Mouse (Mus musculus) urinary bladder, postnatal 25 days (tissue): Measurements from ENCODE around the gene Chrm4.

Experiments used
- DNase-seq: peaks from one replicate; pipeline ENCODE4 v3.0.0; 2022; ENCODE audit warnings: low spot score

Gene Chrm4

GRCm38 (mm10) chr2:91922586-91923414, 4.2 kb upstream of the Chrm4 start:
- DNase-seq: no peak

GRCm38 (mm10) chr2:91923415-91924337, 3.4 kb upstream of the Chrm4 start:
- peak; percentile 56 for DNase-seq

- DNase-seq: no peak
Observed at GRCm38 (mm10) chr2:91924726-91925125, 2.3 kb upstream of the Chrm4 start.

GRCm38 (mm10) chr2:91925442-91925841, 1.6 kb upstream of the Chrm4 start:
- DNase-seq: no peak

GRCm38 (mm10) chr2:91927826-91928533, 931 bp downstream of the Chrm4 start:
- DNase-seq: peak; percentile 76

GRCm38 (mm10) chr2:91928534-91929350, 1.7 kb downstream of the Chrm4 start:
- DNase-seq: no peak

- no peak for DNase-seq
Observed at GRCm38 (mm10) chr2:91929455-91929854, 2.4 kb downstream of the Chrm4 start.

GRCm38 (mm10) chr2:91929936-91930335, 2.9 kb downstream of the Chrm4 start:
- DNase-seq: peak; percentile 63

- no peak for DNase-seq
Observed at GRCm38 (mm10) chr2:91930761-91931291, 3.8 kb downstream of the Chrm4 start.

- DNase-seq: no peak
Observed at GRCm38 (mm10) chr2:91931328-91932159, 4.5 kb downstream of the Chrm4 start.

GRCm38 (mm10) chr2:91932160-91932711, 5.2 kb downstream of the Chrm4 start, which contains the start of gene Mdk:
Gene Mdk (minus strand): TSS chr2:91932297.
- no peak for DNase-seq

- no peak for DNase-seq
Observed at GRCm38 (mm10) chr2:91932737-91933350, 5.8 kb downstream of the Chrm4 start.

GRCm38 (mm10) chr2:91933471-91933870, 6.4 kb downstream of the Chrm4 start:
- no peak for DNase-seq

- DNase-seq: no peak
Observed at GRCm38 (mm10) chr2:91934016-91934415, 7.0 kb downstream of the Chrm4 start.

- no peak for DNase-seq
Observed at GRCm38 (mm10) chr2:91934826-91935525, 7.9 kb downstream of the Chrm4 start.

GRCm38 (mm10) chr2:91936154-91936553, 9.1 kb downstream of the Chrm4 start:
- DNase-seq: no peak

GRCm38 (mm10) chr2:91939303-91939935, 12.4 kb downstream of the Chrm4 start:
- DNase-seq: no peak

- no peak for DNase-seq
Observed at GRCm38 (mm10) chr2:91942356-91942755, 15.3 kb downstream of the Chrm4 start.
